Mouse (Mus musculus): ENCODE data around the gene Abcb8.
A peak's percentile ranks its signal among the peaks of the same experiment; 100 is the strongest.

Abcb8 gene

GRCm38 (mm10) chr5:24393392-24393997 lies at the start of gene Abcb8:
Gene Abcb8, plus strand, starts transcription at chr5:24393663.
- peak; percentile 94 for DNase-seq (ENCODE audit: low read depth, low spot score)

DNA sequence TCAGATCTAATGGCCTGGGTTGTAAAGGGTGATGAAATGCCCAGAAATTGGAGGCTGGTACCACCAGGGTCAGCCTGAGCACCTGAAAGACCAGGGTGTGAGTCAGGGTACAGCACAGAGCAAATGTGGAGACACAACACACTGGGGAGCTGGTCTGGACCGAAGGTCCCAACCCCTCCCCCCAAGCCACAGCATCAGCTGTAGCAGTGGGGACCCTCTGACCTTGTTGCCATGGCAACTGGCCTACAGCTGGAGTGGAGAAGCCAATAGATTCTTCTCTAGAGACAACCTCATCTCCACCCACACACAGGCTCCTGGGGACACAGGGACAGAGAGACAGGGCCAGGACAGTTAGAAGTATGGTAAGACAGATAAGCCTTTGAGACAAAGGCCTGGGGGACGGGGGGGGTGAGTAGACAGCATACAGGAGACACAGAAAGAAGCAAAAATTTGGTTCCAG lies 49.5 kb upstream of the Abcb8 start:
- no peak for DNase-seq (ENCODE audit: low read depth, low spot score)

DNA sequence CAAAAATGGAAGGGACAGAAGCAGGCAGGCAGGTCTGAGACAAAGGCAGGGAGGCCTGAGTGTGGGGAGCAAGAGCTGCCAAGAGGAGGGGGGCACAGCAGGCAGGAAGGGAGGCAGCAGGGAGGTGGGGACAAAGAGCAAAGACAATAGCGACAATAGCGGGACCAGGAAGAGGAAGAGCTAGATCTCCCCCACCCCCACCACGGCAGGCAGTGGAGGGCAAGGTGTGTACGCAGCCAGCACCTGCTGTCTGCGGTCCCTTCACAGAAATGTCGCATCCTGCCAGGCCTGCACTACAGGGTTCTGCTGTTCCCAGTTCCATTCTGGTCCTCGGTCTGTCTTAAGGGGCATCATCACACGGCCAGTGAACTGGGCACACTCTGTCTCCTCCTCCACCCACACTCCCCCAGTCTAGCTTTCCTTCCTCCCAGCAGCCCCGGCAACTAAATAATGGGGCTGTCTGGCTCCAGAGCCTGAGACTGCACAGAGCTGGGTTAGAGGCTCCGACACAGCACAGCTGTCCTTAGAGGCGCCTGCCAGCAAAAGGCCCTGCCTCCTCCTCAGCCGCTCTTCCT lies 48.9 kb upstream of the Abcb8 start:
- peak; percentile 80 for DNase-seq (ENCODE audit: low read depth, low spot score)

DNA sequence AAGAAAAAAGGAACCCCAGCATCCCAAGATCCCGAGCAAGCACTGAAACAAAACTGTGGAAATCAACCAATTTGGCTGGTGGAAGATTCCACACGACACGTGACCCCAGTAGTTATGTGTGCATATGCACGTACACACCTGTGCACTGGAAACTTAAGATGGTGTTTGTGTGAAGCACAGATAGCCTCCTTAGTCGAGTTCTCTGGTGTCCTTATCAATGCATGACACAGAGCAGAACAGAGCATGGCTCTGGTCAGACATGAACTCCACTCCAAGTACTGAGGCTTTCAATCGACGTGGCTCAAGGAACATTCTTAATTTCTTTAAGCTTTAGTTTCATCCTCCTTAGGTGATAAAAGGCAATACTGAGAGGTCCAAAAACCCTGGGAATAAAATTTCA lies 47.1 kb upstream of the Abcb8 start:
- DNase-seq (ENCODE audit: low read depth, low spot score) = no peak

GRCm38 (mm10) chr5:24347186-24347875 lies 46.1 kb upstream of the Abcb8 start:
- DNase-seq (ENCODE audit: low read depth, low spot score) = no peak

GRCm38 (mm10) chr5:24348128-24348527 lies 45.3 kb upstream of the Abcb8 start:
- DNase-seq (ENCODE audit: low read depth, low spot score) = peak; percentile 94

DNA sequence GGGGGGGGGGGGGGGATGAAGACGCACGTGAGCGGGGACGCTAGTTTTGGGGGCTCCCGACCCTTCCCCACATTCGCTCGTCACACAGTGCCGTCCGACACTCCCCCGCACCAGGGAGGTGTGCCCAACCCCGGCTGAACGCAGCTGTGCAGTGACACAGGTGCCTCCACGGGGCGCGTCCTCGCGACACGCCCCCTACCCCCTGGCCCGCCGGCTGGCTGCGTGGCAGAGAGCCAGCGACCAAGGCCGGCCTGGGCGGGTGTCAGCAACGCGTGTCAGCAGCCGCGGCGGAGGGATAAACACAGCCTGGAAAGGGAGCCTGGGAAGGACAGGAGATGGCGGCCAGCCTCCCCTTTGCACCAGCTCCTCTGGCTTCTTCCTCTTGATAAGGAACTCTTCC lies 44.9 kb upstream of the Abcb8 start:
- DNase-seq (ENCODE audit: low read depth, low spot score) = peak; percentile 64

DNA sequence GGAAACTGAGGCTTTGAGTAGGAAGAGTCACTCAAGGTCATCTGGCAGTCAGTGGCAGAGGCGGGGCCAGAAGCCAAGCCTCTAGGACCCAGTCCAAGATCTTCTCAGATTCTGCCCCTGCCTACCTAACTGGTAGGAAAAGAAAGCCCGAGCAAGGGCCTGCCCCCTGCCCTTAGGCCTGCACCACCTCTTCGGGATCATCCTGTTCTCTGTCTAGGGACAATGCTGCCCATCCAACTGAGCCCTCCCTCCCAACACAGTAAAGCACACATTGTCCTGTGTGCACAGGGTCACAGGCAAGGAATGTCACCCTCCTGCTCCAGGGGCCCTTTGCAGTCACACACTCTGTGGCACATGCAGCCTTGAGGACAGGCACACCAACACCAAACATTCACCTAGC lies 43.4 kb upstream of the Abcb8 start:
- no peak for DNase-seq (ENCODE audit: low read depth, low spot score)

DNA sequence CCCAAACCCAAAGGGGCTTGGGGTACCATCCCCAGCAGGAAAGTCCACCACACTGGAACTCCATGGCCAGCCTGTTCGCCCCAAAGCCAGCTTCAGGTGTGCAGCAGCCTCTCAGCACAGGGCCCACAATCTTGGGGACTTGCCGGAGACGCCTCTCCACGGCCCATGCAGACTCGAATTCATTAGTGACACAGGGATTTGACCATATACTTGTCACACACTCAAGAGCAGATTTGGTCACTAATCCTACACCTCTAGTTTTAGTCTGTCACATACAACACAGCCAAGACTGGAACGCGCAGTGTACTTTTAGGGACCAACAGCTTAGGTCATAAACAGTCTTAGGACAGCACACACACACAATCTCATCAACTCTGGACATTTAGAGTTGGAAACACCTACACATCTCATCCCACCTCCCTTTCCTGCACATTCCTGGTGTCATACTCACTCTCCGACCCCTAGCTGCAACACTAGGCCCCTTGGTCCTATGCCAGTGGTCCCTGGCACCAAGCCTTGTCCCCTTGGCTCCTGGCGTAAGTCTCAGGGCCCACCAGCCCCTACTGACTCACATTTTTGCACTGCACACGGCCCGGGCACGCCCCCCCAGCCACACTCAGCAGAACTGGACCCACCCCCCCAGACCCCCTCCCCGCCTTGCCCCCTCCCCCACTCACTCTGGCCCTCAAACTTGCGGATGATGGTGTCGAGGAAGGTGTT lies 42.8 kb upstream of the Abcb8 start:
- no peak for DNase-seq (ENCODE audit: low read depth, low spot score)

DNA sequence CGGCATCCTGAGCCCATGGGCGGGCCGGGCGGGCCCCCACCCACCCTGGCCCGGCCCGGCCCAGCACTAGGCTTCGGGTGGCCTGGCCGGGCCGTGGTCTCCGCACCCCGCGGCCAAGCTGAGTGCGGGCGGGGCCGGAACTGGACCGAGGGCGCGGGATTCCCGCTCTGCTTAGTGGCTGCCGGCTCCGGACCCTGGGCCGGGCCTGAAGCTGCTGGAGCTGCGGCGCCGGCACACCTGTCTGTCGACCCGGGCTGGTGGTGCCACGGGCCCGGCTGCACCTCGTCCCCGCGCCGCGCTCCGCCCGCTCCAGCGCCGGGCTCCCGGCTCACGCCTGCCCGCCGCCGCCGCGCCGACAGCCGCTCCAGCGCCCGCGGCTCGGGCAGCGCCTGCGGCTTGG lies 42.2 kb upstream of the Abcb8 start, which contains the start of gene Kcnh2:
Gene Kcnh2 (minus strand): TSS at position 327 of the 400 bp plus-strand sequence.
- no peak for DNase-seq (ENCODE audit: low read depth, low spot score)

GRCm38 (mm10) chr5:24351701-24352171 lies 41.7 kb upstream of the Abcb8 start:
- peak; percentile 77 for DNase-seq (ENCODE audit: low read depth, low spot score)

DNA sequence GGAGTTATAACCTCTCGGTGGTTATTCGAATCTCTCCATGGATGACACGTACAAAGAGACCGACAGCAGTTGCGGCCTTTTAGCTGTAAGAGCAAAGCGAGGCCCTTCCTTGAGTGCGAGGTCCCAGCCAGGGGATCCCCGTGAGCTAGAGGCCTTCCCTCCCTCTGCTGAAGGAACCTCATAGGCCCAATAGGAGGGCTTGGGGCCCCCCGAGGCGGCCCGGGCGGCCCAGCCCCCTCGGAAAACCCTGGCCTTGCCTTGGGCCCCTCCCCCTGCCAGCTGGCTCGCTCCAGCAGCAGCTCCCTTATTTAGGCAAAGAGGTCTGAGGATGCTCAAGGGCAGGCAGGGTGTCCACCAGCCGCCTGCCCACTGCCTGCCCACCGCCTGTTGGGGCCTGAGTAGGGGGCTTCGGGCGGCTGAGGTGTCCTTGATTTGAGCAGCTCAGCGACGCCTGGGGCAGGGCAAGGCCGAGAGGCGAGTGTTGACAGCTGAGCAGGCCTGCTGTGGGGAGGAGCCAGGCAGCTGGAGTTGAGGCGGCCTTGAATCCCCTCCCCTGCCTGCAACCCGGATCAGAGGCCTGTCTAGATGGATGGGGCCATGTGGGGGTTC lies 41.1 kb upstream of the Abcb8 start:
- DNase-seq (ENCODE audit: low read depth, low spot score) = peak; percentile 29

- no peak for DNase-seq (ENCODE audit: low read depth, low spot score)
Measured at GRCm38 (mm10) chr5:24353327-24353726, 40.1 kb upstream of the Abcb8 start.

- DNase-seq (ENCODE audit: low read depth, low spot score) = no peak
Measured at GRCm38 (mm10) chr5:24356764-24357163, 36.7 kb upstream of the Abcb8 start.

DNA sequence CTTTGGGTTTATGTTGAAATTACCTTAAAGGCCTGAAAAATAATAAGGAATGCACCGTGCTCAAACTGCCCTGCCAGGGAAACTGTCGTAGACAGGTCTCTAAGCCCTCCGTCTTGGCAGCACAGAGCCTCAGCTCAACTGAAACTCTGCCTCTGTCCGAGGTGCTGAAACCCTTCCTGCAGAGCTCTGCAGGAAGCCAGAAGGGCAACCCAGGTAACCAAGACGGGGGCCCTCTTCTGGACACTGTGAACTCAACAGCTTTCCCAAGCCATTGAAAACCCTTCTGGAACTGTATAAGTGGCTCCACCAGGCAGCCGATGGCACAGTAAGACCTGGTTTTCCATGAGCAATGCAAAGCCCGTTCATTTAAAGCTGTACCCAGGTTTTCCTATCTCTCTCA lies 36.0 kb upstream of the Abcb8 start:
- peak; percentile 95 for DNase-seq (ENCODE audit: low read depth, low spot score)

GRCm38 (mm10) chr5:24360792-24361454 lies 32.5 kb upstream of the Abcb8 start:
- peak; percentile 91 for DNase-seq (ENCODE audit: low read depth, low spot score)

- no peak for DNase-seq (ENCODE audit: low read depth, low spot score)
Measured at GRCm38 (mm10) chr5:24363467-24363866, 30.0 kb upstream of the Abcb8 start.

- no peak for DNase-seq (ENCODE audit: low read depth, low spot score)
Measured at GRCm38 (mm10) chr5:24364061-24364460, 29.4 kb upstream of the Abcb8 start.

DNA sequence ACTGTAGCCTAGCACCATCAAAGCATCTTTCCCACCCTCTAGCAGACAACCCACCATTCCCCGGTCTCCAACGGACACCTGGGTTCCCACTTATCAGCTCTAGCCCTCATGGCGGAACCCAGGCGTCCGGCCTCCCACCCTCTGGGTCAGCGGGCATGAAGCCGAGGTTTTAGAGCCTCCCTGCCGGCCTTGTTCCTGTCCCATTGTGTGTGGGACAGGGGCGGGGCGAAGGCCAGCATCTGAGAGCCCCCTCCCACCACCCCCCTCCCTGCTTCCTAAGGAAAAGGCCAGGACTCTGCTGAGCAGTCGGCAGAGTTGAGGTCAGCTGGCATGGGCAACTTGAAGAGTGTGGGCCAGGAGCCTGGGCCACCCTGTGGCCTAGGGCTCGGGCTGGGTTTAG lies 29.0 kb upstream of the Abcb8 start, which contains the start of gene Nos3:
Gene Nos3 (plus strand): TSS at position 303 of the 400 bp plus-strand sequence.
- DNase-seq (ENCODE audit: low read depth, low spot score) = no peak

GRCm38 (mm10) chr5:24364963-24365362 lies 28.5 kb upstream of the Abcb8 start:
- DNase-seq (ENCODE audit: low read depth, low spot score) = no peak

DNA sequence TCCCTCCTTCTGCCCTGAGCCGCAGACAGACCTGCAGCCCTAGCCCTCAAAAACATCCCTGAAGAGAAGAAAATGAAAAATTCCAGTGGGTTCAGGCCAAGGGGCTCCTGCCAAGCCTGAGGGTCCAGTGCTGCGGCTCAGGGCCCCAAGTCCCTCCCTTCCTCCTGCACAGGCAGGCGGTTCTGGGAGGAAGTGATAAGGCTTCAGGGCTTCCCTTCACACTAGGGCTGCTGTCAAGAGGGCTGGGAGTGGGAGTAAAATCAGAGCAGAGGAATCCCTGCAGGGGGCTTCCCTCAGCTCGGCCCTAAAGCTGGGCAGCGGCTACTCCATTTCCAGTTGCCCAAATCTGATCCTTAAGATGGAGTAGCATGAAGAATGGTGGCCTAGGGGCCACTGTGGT lies 27.9 kb upstream of the Abcb8 start:
- no peak for DNase-seq (ENCODE audit: low read depth, low spot score)

All from CD4-positive, CD25-positive, alpha-beta regulatory T cell, adult 2 months (primary cell).